Mouse (Mus musculus) liver, adult 2 months (tissue): ENCODE measurements around the gene Pole. TPM values are rescaled to one million over a fixed set of nuclear protein-coding genes. Genes with fewer than 3 reads are reported as not detected.

Source experiments
- DNase-seq: peaks from one replicate; pipeline ENCODE4 v3.0.0-alpha.2; 2011; ENCODE audit warnings: low read depth, low spot score; ENCODE audit errors: extremely low read depth
- H3K27ac ChIP-seq: fragments of 200-500 bp; replicated peaks from 2 replicates; pipeline ENCODE4 v1.5.1; 2012; ENCODE audit warnings: low read depth, mild to moderate bottlenecking, control low read depth, inconsistent platforms, low read length; ENCODE audit not compliant: insufficient read depth
- H3K27me3 ChIP-seq: fragments of 200-500 bp; 2 replicates; pipeline ENCODE4 v1.6.1; 2012; ENCODE audit warnings: mild to moderate bottlenecking, moderate library complexity, low read length, inconsistent platforms; ENCODE audit not compliant: control insufficient read depth, insufficient read depth
- H3K36me3 ChIP-seq: fragments of 200-500 bp; 2 replicates; pipeline ENCODE4 v1.6.1; 2012; ENCODE audit warnings: low read length, inconsistent platforms; ENCODE audit not compliant: control insufficient read depth, insufficient read depth
- H3K4me1 ChIP-seq: fragments of 200-500 bp; 2 replicates; pipeline ENCODE4 v1.6.1; 2011; ENCODE audit warnings: low read length; ENCODE audit not compliant: control insufficient read depth, insufficient read depth
- H3K4me3 ChIP-seq: fragments of 200-500 bp; 2 replicates; pipeline ENCODE4 v1.5.1; 2011; ENCODE audit warnings: low read depth, mild to moderate bottlenecking, control low read depth, low read length, moderate library complexity; ENCODE audit not compliant: insufficient read depth
- H3K79me2 ChIP-seq: fragments of 200-500 bp; 2 replicates; pipeline ENCODE4 v1.6.1; 2012; ENCODE audit warnings: inconsistent platforms, mild to moderate bottlenecking, low read length, moderate library complexity; ENCODE audit not compliant: control insufficient read depth, insufficient read depth
- H3K9ac ChIP-seq: fragments of 200-500 bp; 2 replicates; pipeline ENCODE4 v1.6.1; 2012; ENCODE audit warnings: low read depth, mild to moderate bottlenecking, control low read depth, inconsistent platforms, low read length
- CTCF ChIP-seq: fragments of 200-500 bp; IDR thresholded peaks from 2 replicates; pipeline ENCODE4 v1.5.1; 2011; ENCODE audit warnings: low read depth, low read length, control low read depth
- POLR2A ChIP-seq: fragments of 200-500 bp; IDR thresholded peaks from 2 replicates; pipeline ENCODE4 v1.6.1; 2011; ENCODE audit warnings: low read length, control low read depth; ENCODE audit not compliant: insufficient read depth; ENCODE audit errors: extremely low read depth
- WGBS: fragments of 180-500 bp; shearing (Covaris S2); methylation state at CpG from one replicate; pipeline ENCODE4 v1.1.7; 2018; 5-methylcytosine and 5-hydroxymethylcytosine counted together
- polyA plus RNA-seq: library from polyadenylated mRNA; depleted of rRNA; stranded (reverse); fragments of >200 nt; gene quantifications from 2 replicates; pipeline ENCODE4 v1.2.3, GENCODE M21; 2012
- total RNA-seq: library from RNA; depleted of rRNA; stranded (reverse); fragments of >200 nt; gene quantifications from 2 replicates; pipeline ENCODE4 v1.2.3, GENCODE M21; 2014

The Pole gene
- total and polyA plus RNA-seq, 2 experiments, result 1.1 to 1.9 TPM

DNA sequence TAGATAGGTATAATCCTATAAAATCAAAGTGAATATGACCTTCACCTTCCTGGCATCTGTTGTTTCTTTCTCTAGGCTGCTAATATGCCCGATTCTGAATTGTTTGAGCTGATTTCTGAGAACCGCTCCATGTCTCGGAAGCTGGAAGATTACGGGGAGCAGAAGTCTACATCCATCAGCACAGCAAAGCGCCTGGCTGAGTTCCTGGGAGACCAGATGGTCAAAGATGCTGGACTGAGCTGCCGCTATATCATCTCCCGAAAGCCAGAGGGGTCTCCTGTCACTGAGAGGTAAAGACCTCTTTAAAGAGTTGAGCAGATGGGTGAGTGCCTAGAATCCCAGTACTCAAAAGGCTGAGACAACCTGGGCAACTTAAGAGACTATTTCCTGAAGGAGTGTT lies 22.8 kb downstream of the Pole start:
- no peaks in the 10 kb centered on the region for H3K27me3 ChIP-seq
- H3K9ac ChIP-seq, result no peak overlapping the region
- no peak overlapping the region for H3K4me3 ChIP-seq
- DNase-seq, result no peak
- no peak for TF ChIP-seq POLR2A
- TF ChIP-seq CTCF, result no peak
- 96% methylated on average over 7 of the region's 7 CpGs for WGBS
- no peaks in the 10 kb centered on the region for H3K79me2 ChIP-seq
- no peak overlapping the region for H3K27ac ChIP-seq
- H3K4me1 ChIP-seq, result no peaks in the 10 kb centered on the region
- no peaks in the 10 kb centered on the region for H3K36me3 ChIP-seq

DNA sequence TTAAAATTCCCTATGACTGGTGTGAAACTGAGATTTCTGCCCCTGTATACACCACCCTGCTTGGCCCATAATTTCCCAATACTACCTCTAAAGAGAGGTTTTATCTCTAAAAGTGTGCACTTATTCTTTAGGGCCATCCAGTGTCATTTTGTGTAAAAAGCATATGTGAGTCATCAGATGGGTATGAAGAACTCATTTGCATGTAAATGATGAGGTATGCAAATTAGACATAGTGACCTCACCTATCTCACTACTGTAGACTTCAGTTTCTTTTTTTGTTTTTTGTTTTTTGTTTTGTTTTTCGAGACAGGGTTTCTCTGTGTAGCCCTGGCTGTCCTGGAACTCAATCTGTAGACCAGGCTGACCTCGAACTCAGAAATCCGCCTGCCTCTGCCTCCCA lies 27.0 kb downstream of the Pole start:
- Histone ChIP-seq H3K36me3 (no peaks in the 10 kb centered on the region), H3K79me2 (no peaks in the 10 kb centered on the region), H3K4me3 (no peak overlapping the region), H3K4me1 (no peaks in the 10 kb centered on the region), H3K9ac (no peak overlapping the region), H3K27ac (no peak overlapping the region), H3K27me3 (no peaks in the 10 kb centered on the region)
- WGBS, result 97% methylated on average over 3 of the region's 3 CpGs
- TF ChIP-seq CTCF (no peak), POLR2A (no peak)
- no peak for DNase-seq

DNA sequence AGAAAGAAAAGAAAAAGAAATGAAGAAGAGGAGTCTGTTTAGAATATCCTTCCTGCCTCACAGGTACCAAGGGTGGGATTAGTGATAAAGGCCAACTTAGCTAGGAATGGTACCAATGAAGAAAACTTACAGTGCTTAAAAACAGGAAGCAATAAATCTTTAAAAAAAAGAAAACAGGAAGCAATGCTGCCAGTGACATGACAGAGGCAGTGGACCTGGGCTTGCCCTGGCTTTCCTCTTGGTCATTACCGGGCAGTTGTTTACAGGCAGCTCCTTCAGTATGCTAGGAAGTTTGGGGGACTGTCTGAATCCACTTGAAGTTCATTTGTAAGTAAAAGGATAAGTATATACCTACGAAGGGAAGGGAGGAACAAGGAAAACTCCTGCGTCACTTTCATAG lies 44.4 kb downstream of the Pole start:
- Histone ChIP-seq H3K27ac (no peak overlapping the region), H3K9ac (no peak overlapping the region), H3K36me3 (no peaks in the 10 kb centered on the region), H3K4me1 (no peaks in the 10 kb centered on the region), H3K4me3 (no peak overlapping the region), H3K79me2 (no peaks in the 10 kb centered on the region), H3K27me3 (no peaks in the 10 kb centered on the region)
- no peak for DNase-seq
- no peak for TF ChIP-seq POLR2A
- no peak for TF ChIP-seq CTCF
- WGBS, result 69% methylated on average over 3 of the region's 3 CpGs

DNA sequence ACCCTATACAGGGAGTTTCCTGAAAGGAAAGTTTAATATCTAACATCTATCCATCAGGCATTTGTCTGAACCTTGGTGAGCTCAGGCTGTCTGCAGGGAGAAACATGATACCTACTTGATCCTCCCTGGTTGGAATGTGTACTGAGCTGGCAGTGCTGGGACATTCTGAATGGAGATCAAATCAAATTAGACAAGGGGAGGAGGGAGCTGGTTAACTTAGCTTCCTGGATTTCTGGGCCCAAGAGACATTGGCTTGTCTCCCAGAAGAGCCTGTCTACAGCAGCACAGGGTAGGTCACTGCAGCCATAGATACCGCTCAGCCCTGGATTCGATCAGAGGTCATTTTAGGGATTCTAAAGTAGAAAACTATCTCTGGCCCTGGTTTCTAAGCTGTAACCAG lies 52.7 kb downstream of the Pole start:
- no peak for DNase-seq
- Histone ChIP-seq H3K4me1 (0 out of 2 replicates have a peak, but pooled peaks cover 5% of the 10 kb centered on the region), H3K4me3 (no peak overlapping the region), H3K27me3 (peaks cover 11% of the 10 kb centered on the region), H3K9ac (no peak overlapping the region), H3K79me2 (no peaks in the 10 kb centered on the region), H3K27ac (no peak overlapping the region), H3K36me3 (no peaks in the 10 kb centered on the region)
- WGBS, result 29% methylated on average over 2 of the region's 2 CpGs
- no peak for TF ChIP-seq CTCF
- TF ChIP-seq POLR2A, result no peak

DNA sequence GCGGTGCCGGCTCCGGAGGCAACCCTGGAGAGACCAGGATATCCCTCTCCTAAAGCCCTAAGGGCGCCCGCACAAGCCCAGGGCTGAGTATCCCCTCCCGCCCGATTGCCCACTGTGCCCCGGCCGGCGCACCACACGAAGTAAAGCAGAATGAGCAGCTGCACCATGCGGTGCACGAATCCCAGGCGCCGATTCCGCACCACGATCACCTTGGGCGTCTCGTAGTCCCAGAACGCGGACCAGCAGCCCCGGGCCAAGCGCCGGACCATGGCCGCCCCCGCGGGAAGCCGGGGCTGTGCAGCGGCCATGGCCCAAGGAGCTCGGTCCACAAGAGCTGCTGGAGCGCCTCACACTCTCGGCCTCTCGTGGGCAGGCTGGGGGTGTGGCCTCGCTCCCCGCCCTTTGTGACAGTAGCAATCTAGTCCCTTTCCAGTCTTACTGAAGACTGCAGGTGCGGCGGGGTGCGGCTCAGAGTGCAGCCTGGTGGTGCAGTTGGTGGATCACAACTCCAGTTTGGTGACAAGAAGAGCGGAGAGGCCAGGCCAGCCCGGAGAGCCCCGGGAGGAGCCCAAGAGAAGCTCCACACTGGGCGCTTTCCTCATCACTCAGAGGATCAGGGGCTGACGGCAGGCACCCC lies 56.7 kb downstream of the Pole start, which contains the start of gene P2rx2:
P2rx2 (minus strand) TSS at position 565 of the 637 bp plus-strand sequence.
- 0 out of 2 replicates have a peak, but pooled peaks cover 5% of the 10 kb centered on the region for H3K4me1 ChIP-seq
- no peaks in the 10 kb centered on the region for H3K79me2 ChIP-seq
- no peaks in the 10 kb centered on the region for H3K36me3 ChIP-seq
- H3K27ac ChIP-seq, result no peak within 1 kb of the TSS
- 3% methylated on average over 43 of the region's 43 CpGs for WGBS
- peak within 1 kb of the TSS; percentile 38 for H3K9ac ChIP-seq
- H3K27me3 ChIP-seq, result peaks cover 11% of the 10 kb centered on the region
- DNase-seq, result peak; percentile 9
- H3K4me3 ChIP-seq, result peak within 1 kb of the TSS; percentile 33; the same call in 1 of the 2 replicates
- TF ChIP-seq POLR2A (no peak), CTCF (no peak)

DNA sequence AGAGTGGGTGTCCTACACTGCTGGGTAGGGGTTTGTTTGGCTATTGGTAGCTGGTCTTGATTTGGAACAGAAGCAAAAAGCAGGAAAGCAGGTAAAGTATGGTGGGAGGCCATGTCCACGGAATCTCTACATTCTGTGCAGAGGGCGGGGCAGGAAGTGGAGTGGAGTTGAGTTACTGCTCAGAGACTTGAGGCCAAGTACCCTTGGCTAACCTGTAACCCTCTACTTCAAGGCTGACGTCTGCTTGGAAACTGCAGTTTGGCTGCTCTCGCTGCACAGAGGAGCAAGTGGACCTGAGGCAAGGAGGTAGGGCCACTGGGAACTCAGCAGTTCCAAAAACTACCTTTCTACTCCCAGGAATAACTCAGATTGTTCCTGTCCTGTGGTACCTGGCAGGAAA lies 58.4 kb downstream of the Pole start, which contains the start of gene Lrcol1:
Lrcol1 (plus strand) TSS at position 207 of the 400 bp plus-strand sequence.
- no peak for TF ChIP-seq CTCF
- no peak for TF ChIP-seq POLR2A
- 83% methylated on average over 4 of the region's 4 CpGs for WGBS
- Histone ChIP-seq H3K9ac (no peak within 1 kb of the TSS), H3K4me1 (0 out of 2 replicates have a peak, but pooled peaks cover 5% of the 10 kb centered on the region), H3K4me3 (no peak within 1 kb of the TSS), H3K27ac (no peak within 1 kb of the TSS), H3K36me3 (no peaks in the 10 kb centered on the region), H3K79me2 (no peaks in the 10 kb centered on the region), H3K27me3 (peaks cover 11% of the 10 kb centered on the region)
- no peak for DNase-seq
